Mouse (Mus musculus) MEL (cell line): Measurements from ENCODE around the gene 3300002I08Rik. TPM values are rescaled to one million over a fixed set of nuclear protein-coding genes. Genes with fewer than 3 reads are reported as not detected.

Experiments used
- DNase-seq: peaks from one replicate; pipeline ENCODE4 v3.0.0; 2011; ENCODE audit warnings: low read depth, low spot score
- H3K27ac ChIP-seq: 2 replicates; pipeline ENCODE4 v1.5.1; 2012; ENCODE audit warnings: low read depth, mild to moderate bottlenecking, control low read depth, low read length, moderate library complexity; ENCODE audit not compliant: control insufficient read depth
- H3K27me3 ChIP-seq, 2 experiments: fragments of 150-350 bp in 1 of 2; sonication (generic) in 1 of 2; 2 replicates each; pipeline ENCODE4 v1.6.1; 2012; ENCODE audit warnings: low read length in 2 of 2, mild to moderate bottlenecking in 2 of 2, improper control_type of control experiment in 1 of 2, moderate library complexity in 1 of 2; ENCODE audit not compliant: insufficient read depth in 2 of 2, control insufficient read depth in 1 of 2
- H3K36me3 ChIP-seq, 2 experiments: 2 replicates each; pipeline ENCODE4 v1.6.1; 2012 to 2014; ENCODE audit warnings: low read length in 2 of 2, improper control_type of control experiment in 1 of 2, inconsistent platforms in 1 of 2, mild to moderate bottlenecking in 1 of 2; ENCODE audit not compliant: insufficient read depth in 2 of 2, control insufficient read depth in 1 of 2
- H3K4me1 ChIP-seq, 2 experiments: fragments of 150-350 bp in 1 of 2; sonication (generic) in 1 of 2; 2 replicates each; pipeline ENCODE4 v1.6.1; 2012; ENCODE audit warnings: low read length in 2 of 2, improper control_type of control experiment in 1 of 2, mild to moderate bottlenecking in 1 of 2; ENCODE audit not compliant: insufficient read depth in 2 of 2, control insufficient read depth in 1 of 2
- H3K4me3 ChIP-seq, 2 experiments: fragments of 150-350 bp in 1 of 2; sonication (generic) in 1 of 2; 2 replicates each; pipeline ENCODE4 v1.5.1; 2012; ENCODE audit warnings: low read depth in 2 of 2, low read length in 2 of 2, mild to moderate bottlenecking in 2 of 2, moderate library complexity in 2 of 2, control low read depth in 1 of 2, improper control_type of control experiment in 1 of 2; ENCODE audit not compliant: control insufficient read depth in 1 of 2, insufficient read depth in 1 of 2
- H3K79me2 ChIP-seq: 2 replicates; pipeline ENCODE4 v1.6.1; 2012; ENCODE audit warnings: mild to moderate bottlenecking, low read length, moderate library complexity; ENCODE audit not compliant: control insufficient read depth, poor library complexity, insufficient read depth
- H3K9ac ChIP-seq: 2 replicates; pipeline ENCODE4 v1.6.1; 2012; ENCODE audit warnings: low read depth, mild to moderate bottlenecking, control low read depth, low read length, moderate library complexity; ENCODE audit not compliant: control insufficient read depth, poor library complexity, severe bottlenecking
- H3K9me3 ChIP-seq: fragments of 150-350 bp; sonication (generic); replicated peaks from 2 replicates; pipeline ENCODE4 v1.6.1; 2012; ENCODE audit warnings: mild to moderate bottlenecking, low read length, improper control_type of control experiment, moderate library complexity; ENCODE audit not compliant: insufficient read depth
- BHLHE40 ChIP-seq: IDR thresholded peaks from 2 replicates; pipeline ENCODE4 v1.6.1; 2012; ENCODE audit warnings: low read depth, mild to moderate bottlenecking, inconsistent platforms, low read length, improper control_type of control experiment, borderline replicate concordance
- CHD1 ChIP-seq: IDR thresholded peaks from 2 replicates; pipeline ENCODE4 v1.6.1; 2012; ENCODE audit warnings: low read depth, mild to moderate bottlenecking, inconsistent platforms, low read length, improper control_type of control experiment
- CHD2 ChIP-seq: IDR thresholded peaks from 2 replicates; pipeline ENCODE4 v1.6.1; 2011; ENCODE audit warnings: low read length, improper control_type of control experiment
- CTCF ChIP-seq, 3 experiments: IDR thresholded peaks in 2 of 3; conservative IDR thresholded peaks in 1 of 3; 2 replicates each; pipeline ENCODE4 v1.5.1; 2011 to 2012; ENCODE audit warnings: low read length in 3 of 3, low read depth in 2 of 3, mild to moderate bottlenecking in 2 of 3, improper control_type of control experiment in 1 of 3, inconsistent platforms in 1 of 3, mixed read lengths in 1 of 3, moderate library complexity in 1 of 3; ENCODE audit not compliant: control insufficient read depth in 1 of 3, insufficient read depth in 1 of 3, poor library complexity in 1 of 3, severe bottlenecking in 1 of 3
- E2F4 ChIP-seq: IDR thresholded peaks from 2 replicates; pipeline ENCODE4 v1.6.1; 2011; ENCODE audit warnings: low read depth, low read length, improper control_type of control experiment, borderline replicate concordance
- ELF1 ChIP-seq: IDR thresholded peaks from 2 replicates; pipeline ENCODE4 v1.6.1; 2014; ENCODE audit warnings: low read depth, mild to moderate bottlenecking, inconsistent platforms, low read length, improper control_type of control experiment, moderate library complexity
- ETS1 ChIP-seq: IDR thresholded peaks from 2 replicates; pipeline ENCODE4 v1.6.1; 2012; ENCODE audit warnings: low read depth, mild to moderate bottlenecking, inconsistent platforms, low read length, improper control_type of control experiment, moderate library complexity
- GABPA ChIP-seq: IDR thresholded peaks from 2 replicates; pipeline ENCODE4 v1.6.1; 2012; ENCODE audit warnings: low read depth, mild to moderate bottlenecking, inconsistent platforms, low read length, improper control_type of control experiment, moderate library complexity
- GATA1 ChIP-seq: IDR thresholded peaks from 2 replicates; pipeline ENCODE4 v1.6.1; 2011; ENCODE audit warnings: low read depth, low read length, improper control_type of control experiment
- HCFC1 ChIP-seq: IDR thresholded peaks from 2 replicates; pipeline ENCODE4 v1.6.1; 2012; ENCODE audit warnings: low read depth, mild to moderate bottlenecking, inconsistent platforms, low read length, improper control_type of control experiment, moderate library complexity
- KAT2A ChIP-seq: conservative IDR thresholded peaks from 2 replicates; pipeline ENCODE4 v1.6.1; 2012; ENCODE audit warnings: low read depth, low read length, improper control_type of control experiment, inconsistent platforms
- MAFK ChIP-seq: IDR thresholded peaks from 2 replicates; pipeline ENCODE4 v1.6.1; 2011; ENCODE audit warnings: low read depth, mild to moderate bottlenecking, low read length, improper control_type of control experiment, borderline replicate concordance
- MAX ChIP-seq: IDR thresholded peaks from 2 replicates; pipeline ENCODE4 v1.6.1; 2011; ENCODE audit warnings: low read length, improper control_type of control experiment
- MAZ ChIP-seq: IDR thresholded peaks from 2 replicates; pipeline ENCODE4 v1.6.1; 2012; ENCODE audit warnings: low read depth, mild to moderate bottlenecking, inconsistent platforms, low read length, improper control_type of control experiment
- MEF2A ChIP-seq: IDR thresholded peaks from 2 replicates; pipeline ENCODE4 v1.6.1; 2014; ENCODE audit warnings: low read depth, mild to moderate bottlenecking, inconsistent platforms, low read length, improper control_type of control experiment; ENCODE audit not compliant: poor library complexity, insufficient replicate concordance, severe bottlenecking; ENCODE audit errors: extremely low read depth
- MXI1 ChIP-seq: IDR thresholded peaks from 2 replicates; pipeline ENCODE4 v1.6.1; 2011; ENCODE audit warnings: mild to moderate bottlenecking, low read depth, low read length, improper control_type of control experiment
- MYB ChIP-seq: IDR thresholded peaks from 2 replicates; pipeline ENCODE4 v1.6.1; 2011; ENCODE audit warnings: mild to moderate bottlenecking, low read depth, low read length, improper control_type of control experiment
- MYC ChIP-seq: IDR thresholded peaks from 2 replicates; pipeline ENCODE4 v1.6.1; 2011; ENCODE audit warnings: low read depth, mild to moderate bottlenecking, low read length, improper control_type of control experiment, moderate library complexity
- NELFE ChIP-seq: IDR thresholded peaks from 2 replicates; pipeline ENCODE4 v1.6.1; 2011; ENCODE audit warnings: low read depth, low read length, improper control_type of control experiment
- NRF1 ChIP-seq: IDR thresholded peaks from 2 replicates; pipeline ENCODE4 v1.6.1; 2014; ENCODE audit warnings: low read depth, mild to moderate bottlenecking, inconsistent platforms, low read length, improper control_type of control experiment, moderate library complexity; ENCODE audit not compliant: poor library complexity, insufficient read depth, severe bottlenecking
- POLR2A ChIP-seq, 2 experiments: IDR thresholded peaks; 2 replicates each; pipeline ENCODE4 v1.6.1; 2011 to 2012; ENCODE audit warnings: low read length in 2 of 2, mild to moderate bottlenecking in 2 of 2, control low read depth in 1 of 2, improper control_type of control experiment in 1 of 2, low read depth in 1 of 2, moderate library complexity in 1 of 2; ENCODE audit not compliant: control insufficient read depth in 1 of 2, insufficient read depth in 1 of 2, poor library complexity in 1 of 2
- POLR2AphosphoS2 ChIP-seq: IDR thresholded peaks from 2 replicates; pipeline ENCODE4 v1.6.1; 2011; ENCODE audit warnings: low read length, improper control_type of control experiment
- POLR2AphosphoS5 ChIP-seq: IDR thresholded peaks from 2 replicates; pipeline ENCODE4 v1.6.1; 2012; ENCODE audit warnings: low read depth, borderline replicate concordance, mild to moderate bottlenecking, inconsistent platforms, low read length, moderate library complexity, mixed read lengths
- RAD21 ChIP-seq: IDR thresholded peaks from 2 replicates; pipeline ENCODE4 v1.6.1; 2011; ENCODE audit warnings: mild to moderate bottlenecking, low read depth, low read length, improper control_type of control experiment
- RCOR1 ChIP-seq: IDR thresholded peaks from 2 replicates; pipeline ENCODE4 v1.6.1; 2012; ENCODE audit warnings: low read depth, mild to moderate bottlenecking, inconsistent platforms, low read length, improper control_type of control experiment
- SIN3A ChIP-seq: IDR thresholded peaks from 2 replicates; pipeline ENCODE4 v1.6.1; 2012; ENCODE audit warnings: low read length, improper control_type of control experiment, inconsistent platforms
- SMC3 ChIP-seq: IDR thresholded peaks from 2 replicates; pipeline ENCODE4 v1.6.1; 2011; ENCODE audit warnings: low read depth, low read length, improper control_type of control experiment
- TAL1 ChIP-seq: IDR thresholded peaks from 2 replicates; pipeline ENCODE4 v1.6.1; 2012; ENCODE audit warnings: mild to moderate bottlenecking, inconsistent platforms, low read length, moderate library complexity, mixed read lengths
- TBP ChIP-seq: IDR thresholded peaks from 2 replicates; pipeline ENCODE4 v1.8.0; 2011; ENCODE audit warnings: low read depth, low read length, improper control_type of control experiment
- TCF12 ChIP-seq: IDR thresholded peaks from 2 replicates; pipeline ENCODE4 v1.6.1; 2014; ENCODE audit warnings: low read depth, mild to moderate bottlenecking, inconsistent platforms, low read length, improper control_type of control experiment, moderate library complexity
- UBTF ChIP-seq: IDR thresholded peaks from 2 replicates; pipeline ENCODE4 v1.6.1; 2012; ENCODE audit warnings: low read depth, mild to moderate bottlenecking, inconsistent platforms, low read length, improper control_type of control experiment, moderate library complexity, borderline replicate concordance; ENCODE audit not compliant: insufficient read depth
- USF1 ChIP-seq: IDR thresholded peaks from 2 replicates; pipeline ENCODE4 v1.6.1; 2014; ENCODE audit warnings: low read depth, mild to moderate bottlenecking, inconsistent platforms, low read length, improper control_type of control experiment, moderate library complexity
- USF2 ChIP-seq, 2 experiments: IDR thresholded peaks; 2 replicates each; pipeline ENCODE4 v1.6.1; 2011 to 2012; ENCODE audit warnings: improper control_type of control experiment in 2 of 2, low read length in 2 of 2, borderline replicate concordance in 1 of 2, inconsistent platforms in 1 of 2, low read depth in 1 of 2, mild to moderate bottlenecking in 1 of 2; ENCODE audit not compliant: insufficient read depth in 1 of 2
- ZKSCAN1 ChIP-seq: IDR thresholded peaks from 2 replicates; pipeline ENCODE4 v1.6.1; 2012; ENCODE audit warnings: low read depth, mild to moderate bottlenecking, inconsistent platforms, low read length, improper control_type of control experiment, moderate library complexity
- ZMIZ1 ChIP-seq: IDR thresholded peaks from 2 replicates; pipeline ENCODE4 v1.6.1; 2012; ENCODE audit warnings: low read depth, mild to moderate bottlenecking, inconsistent platforms, low read length, improper control_type of control experiment, moderate library complexity
- ZNF384 ChIP-seq: IDR thresholded peaks from 2 replicates; pipeline ENCODE4 v1.6.1; 2012; ENCODE audit warnings: low read depth, mild to moderate bottlenecking, inconsistent platforms, low read length, improper control_type of control experiment
- polyA plus RNA-seq, 2 experiments: library from polyadenylated mRNA; stranded (reverse) in 1 of 2; unstranded in 1 of 2; fragments of >175 nt in 1 of 2; fragments of >200 nt in 1 of 2; gene quantifications; 2 replicates each; pipeline versions ENCODE4 v1.2.1 to v1.2.4; 2012; ENCODE audit warnings: low replicate concordance in 2 of 2, low read depth in 1 of 2; ENCODE audit not compliant: insufficient read length in 2 of 2, insufficient read depth in 1 of 2, missing spikeins in 1 of 2
- total RNA-seq: library from RNA; depleted of rRNA; stranded (reverse); fragments of 300-350 nt; gene quantifications from 2 replicates; pipeline ENCODE4 v1.2.3, GENCODE M21; 2012

3300002I08Rik gene
- total and polyA plus RNA-seq, 3 experiments: not detected

- peaks cover 0 to 39% of the 10 kb centered on the region in 2 experiments; a peak in 2 of 4 replicates for H3K36me3 ChIP-seq
- H3K9me3 ChIP-seq: no peaks in the 10 kb centered on the region
- peak; percentile 91 for DNase-seq
- H3K27ac ChIP-seq: peak overlapping the region; percentile 98
- no peaks in the 10 kb centered on the region for H3K27me3 ChIP-seq
- peaks cover 21% of the 10 kb centered on the region in 2 experiments for H3K4me1 ChIP-seq
- H3K79me2 ChIP-seq: peaks cover 4% of the 10 kb centered on the region
- peak overlapping the region; percentile 66 for H3K9ac ChIP-seq
- H3K4me3 ChIP-seq: peak overlapping the region; percentile 55 to 58
- TF ChIP-seq MXI1 (peak; percentile 59; the same call in 1 of the 2 replicates), MAX (no peak), ZMIZ1 (peak; percentile 79), USF2 (IDR thresholded peaks at IDR 0.05; ENCODE audit: borderline replicate concordance in 1 of 2, insufficient read depth in 1 of 2, low read depth in 1 of 2, low read length in 2 of 2) (no peak), SMC3 (no peak), CHD1 (no peak), MYB (0 out of 2 replicates have a peak, but pooled peaks have one; percentile 53), ELF1 (0 out of 2 replicates have a peak, but pooled peaks have one; percentile 46), GATA1 (peak; percentile 96), NELFE (no peak), TAL1 (peak; percentile 40), USF1 (no peak), ZNF384 (no peak), CHD2 (no peak), MAZ (no peak), UBTF (no peak), MYC (peak; percentile 47; the same call in 1 of the 2 replicates), POLR2AphosphoS5 (no peak), ZKSCAN1 (no peak), NRF1 (no peak), RAD21 (no peak), TCF12 (peak; percentile 85), GABPA (no peak), BHLHE40 (peak; percentile 85), MAFK (no peak), ETS1 (peak; percentile 99), POLR2A (IDR thresholded peaks at IDR 0.05; ENCODE audit: control insufficient read depth in 1 of 2, insufficient read depth in 1 of 2, low read depth in 1 of 2, low read length in 2 of 2, poor library complexity in 1 of 2) (peak in 1 of 2 experiments; percentile 56; a peak in 2 of 4 replicates), MEF2A (no peak), TBP (peak; percentile 78), RCOR1 (peak; percentile 90), E2F4 (0 out of 2 replicates have a peak, but pooled peaks have one; percentile 40), HCFC1 (peak; percentile 55; the same call in 1 of the 2 replicates), POLR2AphosphoS2 (no peak), SIN3A (peak; percentile 88), CTCF (IDR thresholded peaks at IDR 0.05 in 2 of 3, conservative IDR thresholded peaks at IDR 0.05 in 1 of 3; ENCODE audit: control insufficient read depth in 1 of 3, insufficient read depth in 1 of 3, low read depth in 2 of 3, low read length in 3 of 3, poor library complexity in 1 of 3, severe bottlenecking in 1 of 3) (no peak), KAT2A (no peak)
Measured at GRCm38 (mm10) chr2:150307183-150307773, 55.3 kb downstream of the 3300002I08Rik start.
